Mouse (Mus musculus) E14TG2a.4 (cell line): ENCODE data around the gene St14.
"Not testable (repeated sequence)": the region's sequence is repeated elsewhere in the genome, so short reads cannot be mapped to it uniquely, and the experiment has no call there.

ENCODE experiments used
- H3K27me3 ChIP-seq: 2 replicates; pipeline ENCODE4 v1.6.1; 2014; ENCODE audit warnings: low read length, control low read depth; ENCODE audit not compliant: insufficient read depth
- H3K36me3 ChIP-seq: 2 replicates; pipeline ENCODE4 v1.6.1; 2014; ENCODE audit warnings: low read length, control low read depth; ENCODE audit not compliant: insufficient read depth
- H3K4me1 ChIP-seq: replicated peaks from 2 replicates; pipeline ENCODE4 v1.6.1; 2014; ENCODE audit warnings: low read depth, low read length, control low read depth
- H3K4me3 ChIP-seq: replicated peaks from 2 replicates; pipeline ENCODE4 v1.5.1; 2014; ENCODE audit warnings: mild to moderate bottlenecking, low read length
- H3K9me3 ChIP-seq: 2 replicates; pipeline ENCODE4 v1.6.1; 2014; ENCODE audit warnings: low read length, control low read depth
- CTCF ChIP-seq: conservative IDR thresholded peaks from 2 replicates; pipeline ENCODE4 v1.5.1; 2014; ENCODE audit warnings: low read length
- NANOG ChIP-seq: IDR thresholded peaks from 2 replicates; pipeline ENCODE4 v1.6.1; 2014; ENCODE audit warnings: borderline replicate concordance, low read length, mixed read lengths
- POU5F1 ChIP-seq: IDR thresholded peaks from 2 replicates; pipeline ENCODE4 v1.6.1; 2014; ENCODE audit warnings: low read length, borderline replicate concordance

Gene St14

GRCm38 (mm10) chr9:31058723-31059122 lies 72.9 kb downstream of the St14 start:
- TF ChIP-seq POU5F1 (no peak), CTCF (no peak), NANOG (no peak)
- H3K4me3 ChIP-seq = no peak overlapping the region
- H3K27me3 ChIP-seq = no peaks in the 10 kb centered on the region
- peaks cover 94% of the 10 kb centered on the region for H3K36me3 ChIP-seq
- H3K4me1 ChIP-seq = peaks cover 70% of the 10 kb centered on the region
- H3K9me3 ChIP-seq = no peaks in the 10 kb centered on the region

- peaks cover 85% of the 10 kb centered on the region for H3K4me1 ChIP-seq
- TF ChIP-seq NANOG = peak; percentile 9; the same call in 1 of the 2 replicates
- peaks cover 60% of the 10 kb centered on the region for H3K36me3 ChIP-seq
- H3K4me3 ChIP-seq, H3K27me3 ChIP-seq, H3K9me3 ChIP-seq: not testable (repeated sequence)
These were observed 80.1 kb downstream of the St14 start for GRCm38 (mm10) chr9:31051509-31051908.

- TF ChIP-seq POU5F1 (no peak), CTCF (no peak), NANOG (no peak)
These were observed 81.4 kb downstream of the St14 start for GRCm38 (mm10) chr9:31050208-31050607.

More at GRCm38 (mm10) chr9:31050208-31050607, 81.4 kb downstream of the St14 start:
- no peaks in the 10 kb centered on the region for H3K27me3 ChIP-seq
- H3K9me3 ChIP-seq = no peaks in the 10 kb centered on the region
- peaks cover 50% of the 10 kb centered on the region for H3K36me3 ChIP-seq
- peaks cover 85% of the 10 kb centered on the region for H3K4me1 ChIP-seq
- no peak overlapping the region for H3K4me3 ChIP-seq
